Mouse (Mus musculus) stomach, embryonic 16.5 days (tissue): ENCODE data around the gene Smarcd1. TPM values are rescaled to one million over a fixed set of nuclear protein-coding genes. Genes with fewer than 3 reads are reported as not detected.

Experiments
- ATAC-seq: fragments of 200-750 bp; cut with Nextera tagmentation; 2 replicates; pipeline ENCODE4 v1.8.0; 2017; ENCODE audit warnings: moderate number of reproducible peaks, moderate TSS enrichment; ENCODE audit not compliant: insufficient read depth, low FRiP score
- H3K27ac ChIP-seq: fragments of 300-500 bp; sonication (generic); 2 replicates; pipeline ENCODE4 v1.5.1; 2014; ENCODE audit warnings: low read length
- H3K27me3 ChIP-seq: fragments of 300-500 bp; sonication (generic); 2 replicates; pipeline ENCODE4 v1.6.1; 2014; ENCODE audit warnings: low read length, control low read depth, mixed read lengths; ENCODE audit not compliant: control insufficient read depth, insufficient read depth
- H3K36me3 ChIP-seq: fragments of 300-500 bp; sonication (generic); 2 replicates; pipeline ENCODE4 v1.6.1; 2014; ENCODE audit warnings: low read length; ENCODE audit not compliant: control insufficient read depth, insufficient read depth
- H3K4me1 ChIP-seq: fragments of 300-500 bp; sonication (generic); 2 replicates; pipeline ENCODE4 v1.6.1; 2014; ENCODE audit warnings: low read length, control low read depth, mixed read lengths; ENCODE audit not compliant: control insufficient read depth, insufficient read depth
- H3K4me2 ChIP-seq: fragments of 300-500 bp; sonication (generic); 2 replicates; pipeline ENCODE4 v1.6.1; 2014; ENCODE audit warnings: low read depth, low read length, mixed read lengths
- H3K4me3 ChIP-seq: fragments of 300-500 bp; sonication (generic); replicated peaks from 2 replicates; pipeline ENCODE4 v1.5.1; 2014; ENCODE audit warnings: mild to moderate bottlenecking, low read length
- H3K9ac ChIP-seq: fragments of 300-500 bp; sonication (generic); 2 replicates; pipeline ENCODE4 v1.6.1; 2014; ENCODE audit warnings: low read length
- H3K9me3 ChIP-seq: fragments of 300-500 bp; sonication (generic); replicated peaks from 2 replicates; pipeline ENCODE4 v1.6.1; 2016; ENCODE audit warnings: low read length, control low read depth; ENCODE audit not compliant: control insufficient read depth
- WGBS: fragments of 180-500 bp; shearing (Covaris S2); extraction: QIAGEN DNeasy Blood & Tissue Kit; methylation state at CpG from one replicate; pipeline ENCODE4 v1.1.7; 2014; 5-methylcytosine and 5-hydroxymethylcytosine counted together
- polyA plus RNA-seq: library from polyadenylated mRNA; unstranded; fragments of >200 nt; fragmentation: Nextera tagmentation; extraction: Ambion mirVana; gene quantifications from 2 replicates; pipeline ENCODE4 v1.2.1, GENCODE M21; 2015

Gene Smarcd1
- polyA plus RNA-seq, 1 experiment from 2014 or later: 20.9 TPM

GRCm38 (mm10) chr15:99715361-99715865, 13.5 kb downstream of the Smarcd1 start:
- Histone ChIP-seq H3K4me3 (no peak overlapping the region), H3K9ac (no peak overlapping the region), H3K4me2 (no peak overlapping the region), H3K4me1 (no peaks in the 10 kb centered on the region), H3K27ac (no peak overlapping the region), H3K36me3 (0 out of 2 replicates have a peak, but pooled peaks cover 14% of the 10 kb centered on the region), H3K9me3 (no peaks in the 10 kb centered on the region), H3K27me3 (no peaks in the 10 kb centered on the region)
- no peak for ATAC-seq
- 76% methylated on average over 13 of the region's 13 CpGs for WGBS

- Histone ChIP-seq H3K9ac (no peak overlapping the region), H3K4me1 (no peaks in the 10 kb centered on the region), H3K27ac (no peak overlapping the region), H3K27me3 (no peaks in the 10 kb centered on the region), H3K9me3 (no peaks in the 10 kb centered on the region), H3K4me3 (no peak overlapping the region), H3K4me2 (no peak overlapping the region), H3K36me3 (0 out of 2 replicates have a peak, but pooled peaks cover 14% of the 10 kb centered on the region)
- WGBS: 61% methylated on average over 11 of the region's 11 CpGs
- ATAC-seq: no peak
Measured at GRCm38 (mm10) chr15:99715982-99716746, 14.2 kb downstream of the Smarcd1 start.

GRCm38 (mm10) chr15:99716814-99717213, 14.9 kb downstream of the Smarcd1 start:
- Histone ChIP-seq H3K36me3 (0 out of 2 replicates have a peak, but pooled peaks cover 13% of the 10 kb centered on the region), H3K27ac (no peak overlapping the region), H3K9ac (no peak overlapping the region; the same call in 1 of the 2 replicates), H3K4me1 (no peaks in the 10 kb centered on the region), H3K27me3 (no peaks in the 10 kb centered on the region), H3K9me3 (no peaks in the 10 kb centered on the region), H3K4me2 (no peak overlapping the region), H3K4me3 (no peak overlapping the region)
- ATAC-seq: no peak
- WGBS: 85% methylated on average over 12 of the region's 12 CpGs

GRCm38 (mm10) chr15:99717386-99718334, 15.7 kb downstream of the Smarcd1 start, which contains the start of gene Gpd1:
Gene Gpd1 (plus strand): TSS chr15:99717515.
- WGBS: 63% methylated on average over 25 of the region's 26 CpGs
- Histone ChIP-seq H3K4me3 (no peak within 1 kb of the TSS), H3K9me3 (no peaks in the 10 kb centered on the region), H3K36me3 (0 out of 2 replicates have a peak, but pooled peaks cover 7% of the 10 kb centered on the region), H3K27me3 (no peaks in the 10 kb centered on the region), H3K9ac (peak within 1 kb of the TSS; percentile 48), H3K27ac (no peak within 1 kb of the TSS), H3K4me1 (no peaks in the 10 kb centered on the region), H3K4me2 (no peak within 1 kb of the TSS)
- 0 out of 2 replicates have a peak, but pooled peaks have one; percentile 27 for ATAC-seq

GRCm38 (mm10) chr15:99718461-99719021, 16.6 kb downstream of the Smarcd1 start:
- peaks cover 6% of the 10 kb centered on the region for H3K4me1 ChIP-seq
- 0 out of 2 replicates have a peak, but pooled peaks cover 7% of the 10 kb centered on the region for H3K36me3 ChIP-seq
- no peak overlapping the region for H3K4me2 ChIP-seq
- no peaks in the 10 kb centered on the region for H3K27me3 ChIP-seq
- no peak overlapping the region for H3K27ac ChIP-seq
- WGBS: 87% methylated on average over 9 of the region's 9 CpGs
- no peak overlapping the region for H3K9ac ChIP-seq
- no peaks in the 10 kb centered on the region for H3K9me3 ChIP-seq
- no peak overlapping the region for H3K4me3 ChIP-seq
- no peak for ATAC-seq

- Histone ChIP-seq H3K27ac (no peak overlapping the region), H3K36me3 (no peaks in the 10 kb centered on the region), H3K9me3 (no peaks in the 10 kb centered on the region), H3K9ac (no peak overlapping the region), H3K4me1 (peaks cover 19% of the 10 kb centered on the region), H3K4me2 (no peak overlapping the region), H3K27me3 (no peaks in the 10 kb centered on the region), H3K4me3 (no peak overlapping the region)
- no peak for ATAC-seq
- WGBS: 70% methylated on average over 8 of the region's 8 CpGs
Measured at GRCm38 (mm10) chr15:99719865-99720264, 17.9 kb downstream of the Smarcd1 start.

- ATAC-seq: no peak
- 77% methylated on average over 25 of the region's 25 CpGs for WGBS
- H3K4me1 ChIP-seq: peaks cover 25% of the 10 kb centered on the region
Measured at GRCm38 (mm10) chr15:99721921-99722743, 20.2 kb downstream of the Smarcd1 start.

GRCm38 (mm10) chr15:99723120-99723514, 21.2 kb downstream of the Smarcd1 start:
- 61% methylated on average over 10 of the region's 10 CpGs for WGBS
- Histone ChIP-seq H3K36me3 (peaks cover 6% of the 10 kb centered on the region; the same call in 1 of the 2 replicates), H3K9me3 (no peaks in the 10 kb centered on the region), H3K9ac (0 out of 2 replicates have a peak overlapping the region, but pooled peaks have one; percentile 13), H3K27me3 (no peaks in the 10 kb centered on the region), H3K27ac (peak overlapping the region; percentile 88), H3K4me2 (no peak overlapping the region), H3K4me3 (no peak overlapping the region), H3K4me1 (peaks cover 25% of the 10 kb centered on the region)
- ATAC-seq: no peak

More at GRCm38 (mm10) chr15:99721921-99722743, 20.2 kb downstream of the Smarcd1 start:
- no peaks in the 10 kb centered on the region for H3K36me3 ChIP-seq
- H3K4me3 ChIP-seq: no peak overlapping the region
- H3K9ac ChIP-seq: no peak overlapping the region; the same call in 1 of the 2 replicates
- no peak overlapping the region for H3K27ac ChIP-seq
- H3K4me2 ChIP-seq: no peak overlapping the region
- H3K27me3 ChIP-seq: no peaks in the 10 kb centered on the region
- H3K9me3 ChIP-seq: no peaks in the 10 kb centered on the region
